Mouse (Mus musculus) gastrocnemius, adult 2 months (tissue): ENCODE results near the gene Mypn. TPM values are rescaled to one million over a fixed set of nuclear protein-coding genes. Genes with fewer than 3 reads are reported as not detected.

Source experiments
- DNase-seq: peaks from one replicate; pipeline ENCODE4 v3.0.0; 2022
- H3K27ac ChIP-seq: fragments of 200-600 bp; 2 replicates; pipeline ENCODE4 v1.8.1; 2022; ENCODE audit warnings: mild to moderate bottlenecking
- H3K4me3 ChIP-seq: fragments of 200-600 bp; 2 replicates; pipeline ENCODE4 v1.8.1; 2022; ENCODE audit warnings: mild to moderate bottlenecking, moderate library complexity
- CTCF ChIP-seq: fragments of 200-600 bp; IDR thresholded peaks from 2 replicates; pipeline ENCODE4 v1.8.1; 2022; ENCODE audit warnings: antibody characterized with exemption, mild to moderate bottlenecking, moderate library complexity
- intact Hi-C: fragments of 180-260 bp; cut with DNase I; formaldehyde crosslinking; loops from one replicate; pipeline ENCODE4 v1.15.1; 2025
- total RNA-seq, 2 experiments: library from RNA; stranded (reverse); gene quantifications; 2 replicates each; pipeline ENCODE4 v1.2.3; 2021

The Mypn gene
- total RNA-seq, 2 experiments from 2014 or later = 248 to 338 TPM

- no peak for TF ChIP-seq CTCF
- no peak overlapping the region for H3K27ac ChIP-seq
- H3K4me3 ChIP-seq = no peak overlapping the region
Observed at GRCm38 (mm10) chr10:63236663-63237062, 32.9 kb upstream of the Mypn start.

GRCm38 (mm10) chr10:63235889-63236288 is 32.1 kb upstream of the Mypn start:
- no peak overlapping the region for H3K4me3 ChIP-seq
- intact Hi-C loops = no loop called here
- TF ChIP-seq CTCF = no peak

More at GRCm38 (mm10) chr10:63236663-63237062, 32.9 kb upstream of the Mypn start:
- DNase-seq = no peak
- intact Hi-C loops = no loop called here

GRCm38 (mm10) chr10:63234133-63234532 is 30.4 kb upstream of the Mypn start:
- TF ChIP-seq CTCF = no peak
- DNase-seq = no peak
- intact Hi-C loops = no loop called here
- H3K4me3 ChIP-seq = no peak overlapping the region
- no peak overlapping the region for H3K27ac ChIP-seq

More at GRCm38 (mm10) chr10:63235889-63236288, 32.1 kb upstream of the Mypn start:
- H3K27ac ChIP-seq = no peak overlapping the region
- no peak for DNase-seq

- peak overlapping the region; percentile 91 for H3K27ac ChIP-seq
- intact Hi-C loops = no loop called here
Observed at GRCm38 (mm10) chr10:63231630-63232029, 27.9 kb upstream of the Mypn start.

GRCm38 (mm10) chr10:63230854-63231253 is 27.1 kb upstream of the Mypn start:
- Histone ChIP-seq H3K4me3 (no peak overlapping the region; the same call in 1 of the 2 replicates), H3K27ac (peak overlapping the region; percentile 91)
- DNase-seq = peak; percentile 81
- intact Hi-C loops = no loop called here
- no peak for TF ChIP-seq CTCF

More at GRCm38 (mm10) chr10:63231630-63232029, 27.9 kb upstream of the Mypn start:
- no peak for TF ChIP-seq CTCF
- no peak overlapping the region for H3K4me3 ChIP-seq
- DNase-seq = no peak

- no peak for TF ChIP-seq CTCF
- H3K27ac ChIP-seq = peak overlapping the region; percentile 91
- DNase-seq = no peak
- peak overlapping the region; percentile 44 for H3K4me3 ChIP-seq
- intact Hi-C loops = no loop called here
Observed at GRCm38 (mm10) chr10:63230266-63230665, 26.5 kb upstream of the Mypn start.

- Histone ChIP-seq H3K4me3 (peak overlapping the region; percentile 42), H3K27ac (peak overlapping the region; percentile 92)
- intact Hi-C loops = no loop called here
- peak; percentile 86 for DNase-seq
- TF ChIP-seq CTCF = no peak
Observed at GRCm38 (mm10) chr10:63224341-63224740, 20.6 kb upstream of the Mypn start.

- Histone ChIP-seq H3K4me3 (no peak overlapping the region), H3K27ac (peak overlapping the region; percentile 20; the same call in 1 of the 2 replicates)
- no peak for TF ChIP-seq CTCF
- intact Hi-C loops = no loop called here
- DNase-seq = no peak
Observed at GRCm38 (mm10) chr10:63221081-63221783, 17.5 kb upstream of the Mypn start.

- TF ChIP-seq CTCF = no peak
- intact Hi-C loops = no loop called here
- peak overlapping the region; percentile 75 for H3K27ac ChIP-seq
- peak; percentile 61 for DNase-seq
- H3K4me3 ChIP-seq = peak overlapping the region; percentile 44
Observed at GRCm38 (mm10) chr10:63208871-63209270, 5.1 kb upstream of the Mypn start.

- peak; percentile 58 for DNase-seq
- H3K27ac ChIP-seq = peak overlapping the region; percentile 96
- intact Hi-C loops = no loop called here
- peak overlapping the region; percentile 77 for H3K4me3 ChIP-seq
- TF ChIP-seq CTCF = no peak
Observed at GRCm38 (mm10) chr10:63203002-63203401, 750 bp downstream of the Mypn start.

- intact Hi-C loops = loop anchor here (1.0 kb wide), 1 partner anchor 42 kb away; the partner anchor contains the start of gene Herc4
- peak overlapping the region; percentile 77 for H3K4me3 ChIP-seq
- TF ChIP-seq CTCF = no peak
- peak overlapping the region; percentile 96 for H3K27ac ChIP-seq
- peak; percentile 55 for DNase-seq
Observed at GRCm38 (mm10) chr10:63201534-63201933, 2.2 kb downstream of the Mypn start.

GRCm38 (mm10) chr10:63199008-63199407 is 4.7 kb downstream of the Mypn start:
- no peak for TF ChIP-seq CTCF
- Histone ChIP-seq H3K4me3 (peak overlapping the region; percentile 77), H3K27ac (peak overlapping the region; percentile 20; the same call in 1 of the 2 replicates)
- DNase-seq = no peak
- intact Hi-C loops = loop anchor here (5.0 kb wide), 1 partner anchor 42 kb away; no protein-coding TSS in a partner anchor

- Histone ChIP-seq H3K4me3 (peak overlapping the region; percentile 62), H3K27ac (peak overlapping the region; percentile 82)
- intact Hi-C loops = no loop called here
- TF ChIP-seq CTCF = no peak
- DNase-seq = no peak
Observed at GRCm38 (mm10) chr10:63192736-63193135, 11.0 kb downstream of the Mypn start.
